Comparison of ENCODE assay signal across 10 mouse cellular contexts in genomic region chr8:57801197-57801596, GRCm38 (mm10).
A peak's percentile ranks its signal among the peaks of the same experiment; 100 is the strongest.
DNase-seq lines count a peak whose midpoint lies in the region; ATAC-seq lines count a peak whose summit lies in the region.
"Had no signal": no experiment of that assay in that cellular context is flagged by ENCODE, and none has a peak within 500 bp of the region (broad histone marks: within the 10 kb centered on the region; RNA-seq: fewer than 3 reads in every experiment).

No protein-coding gene starts in this region.

- H3K4me2 ChIP-seq in hindbrain, embryonic 14.5 days (replicated peaks) = no peak overlapping the region
- H3K4me2 ChIP-seq: limb, embryonic 12.5 days had no signal

- H3K4me1 ChIP-seq in hindbrain, embryonic 14.5 days (replicated peaks; ENCODE audit: control insufficient read depth, insufficient read depth, low read length) = peaks cover 6% of the 10 kb centered on the region

- H3K4me3 ChIP-seq in hindbrain, embryonic 14.5 days (replicated peaks; ENCODE audit: low read length) = no peak overlapping the region
- H3K4me3 ChIP-seq: limb, embryonic 12.5 days had no signal

- DNase-seq in heart, adult 18-20 months = peak; percentile 17 to 43
- DNase-seq in heart, postnatal 25 days (ENCODE audit: low spot score) = no peak
- peak; percentile 32 for DNase-seq in MEL-GATA-1-ER (ENCODE audit: extremely low read depth, low read depth)
- peak; percentile 20 for DNase-seq in heart, postnatal 4 days
- no peak for DNase-seq in ovary, postnatal 14 days (ENCODE audit: low spot score)
- DNase-seq in hindbrain, embryonic 14.5 days (ENCODE audit: low spot score) = no peak
- no peak for DNase-seq in right cerebral cortex, adult 2 months (ENCODE audit: low spot score in 2 of 2)
- DNase-seq: kidney, postnatal 36 days had no signal

- no peaks in the 10 kb centered on the region for H3K9me3 ChIP-seq in hindbrain, embryonic 14.5 days (ENCODE audit: control insufficient read depth, low read length)
- H3K9me3 ChIP-seq: limb, embryonic 12.5 days had no signal

- ATAC-seq in megakaryocyte progenitor cell, adult 5-6 weeks (replicated peaks; ENCODE audit: poor library complexity) = peak; percentile 81
- no peak for ATAC-seq in hindbrain, embryonic 14.5 days (ENCODE audit: low FRiP score)

- WGBS in hindbrain, embryonic 14.5 days = 86% methylated on average over 4 of the region's 4 CpGs

- intact Hi-C loops in heart, postnatal 25 days (cut with DNase I) = loop anchor here (2.0 kb wide), 1 partner anchor 260 kb away; no protein-coding TSS in a partner anchor

- H3K36me3 ChIP-seq in hindbrain, embryonic 14.5 days (replicated peaks; ENCODE audit: control insufficient read depth, insufficient read depth) = no peaks in the 10 kb centered on the region
- H3K36me3 ChIP-seq: limb, embryonic 12.5 days had no signal

- H3K27ac ChIP-seq in hindbrain, embryonic 14.5 days = no peak overlapping the region
- H3K27ac ChIP-seq: limb, embryonic 12.5 days had no signal

- no peak overlapping the region for H3K9ac ChIP-seq in hindbrain, embryonic 14.5 days
- H3K9ac ChIP-seq: limb, embryonic 12.5 days had no signal

- H3K27me3 ChIP-seq in hindbrain, embryonic 14.5 days (ENCODE audit: control insufficient read depth, insufficient read depth, low read length) = no peaks in the 10 kb centered on the region

Comparison
In these comparisons a context has a peak if more than half of its experiments do, and no peak if none do; other contexts are left out.
1. DNase-seq: peak in heart, adult 18-20 months (2 of 2), MEL-GATA-1-ER (single experiment) and heart, postnatal 4 days (single experiment); none in heart, postnatal 25 days (single experiment), ovary, postnatal 14 days (single experiment), hindbrain, embryonic 14.5 days (single experiment) and right cerebral cortex, adult 2 months (0 of 2).